ENCODE assay signal across 24 mouse cellular contexts in genomic region chr13:108013110-108013509, GRCm38 (mm10). TPM values are rescaled to one million over a fixed set of nuclear protein-coding genes. Genes with fewer than 3 reads are reported as not detected.
A peak's percentile ranks its signal among the peaks of the same experiment; 100 is the strongest.
DNase-seq lines count a peak whose midpoint lies in the region; ATAC-seq and TF ChIP-seq lines count a peak whose summit lies in the region.
"Had no signal": no experiment of that assay in that cellular context is flagged by ENCODE, and none has a peak within 500 bp of the region (broad histone marks: within the 10 kb centered on the region; RNA-seq: fewer than 3 reads in every experiment).

No protein-coding gene starts in this region.

- in situ Hi-C loops in Patski (cut with MboI; ENCODE audit: low pct_unique_long_range_greater_than_20kb), result loop anchor here (10.0 kb wide), 1 partner anchor 118 kb away; no protein-coding TSS in a partner anchor

- no peaks in the 10 kb centered on the region for H3K36me3 ChIP-seq in kidney, postnatal 0 days (ENCODE audit: insufficient read depth, low read length)
- H3K36me3 ChIP-seq in embryonic facial prominence, embryonic 10.5 days (replicated peaks), result no peaks in the 10 kb centered on the region
- H3K36me3 ChIP-seq: embryonic facial prominence, embryonic 15.5 days; forebrain, embryonic 10.5 days; heart, embryonic 10.5 days; hindbrain, embryonic 12.5 days had no signal

- H3K27me3 ChIP-seq in kidney, postnatal 0 days (ENCODE audit: insufficient read depth, low read length), result no peaks in the 10 kb centered on the region
- H3K27me3 ChIP-seq in Patski, result no peaks in the 10 kb centered on the region
- no peaks in the 10 kb centered on the region for H3K27me3 ChIP-seq in embryonic facial prominence, embryonic 10.5 days (replicated peaks; ENCODE audit: low read depth, poor library complexity, severe bottlenecking)
- H3K27me3 ChIP-seq: embryonic facial prominence, embryonic 15.5 days; hindbrain, embryonic 12.5 days had no signal

- TF ChIP-seq CTCF in kidney, postnatal 0 days (IDR thresholded peaks at IDR 0.05; ENCODE audit: low read depth), result no peak
- no peak for TF ChIP-seq CTCF in Patski (IDR thresholded peaks at IDR 0.05)

- ATAC-seq in kidney, postnatal 0 days (replicated peaks; ENCODE audit: low FRiP score, low read depth), result peak; percentile 75
- ATAC-seq in Patski, result peak; percentile 82
- 0 out of 2 replicates have a peak, but pooled peaks have one; percentile 27 for ATAC-seq in megakaryocyte, adult 5-6 weeks (ENCODE audit: poor library complexity, severe bottlenecking)
- ATAC-seq: forebrain, embryonic 14.5 days; hindbrain, embryonic 16.5 days had no signal

- peak; percentile 39 for DNase-seq in heart, adult 11 months
- DNase-seq in heart, adult 8-10 months (ENCODE audit: low spot score), result no peak
- peak; percentile 48 for DNase-seq in kidney, postnatal 0 days (ENCODE audit: low spot score)
- DNase-seq in kidney, adult 8-10 months, result no peak
- DNase-seq in Patski (ENCODE audit: low read depth, low spot score), result peak; percentile 76
- DNase-seq in urinary bladder, adult 2 months (ENCODE audit: low spot score), result no peak
- no peak for DNase-seq in embryonic facial prominence, embryonic 10.5 days (ENCODE audit: low spot score)
- DNase-seq: adrenal gland, adult 2 months; adrenal gland, postnatal 25 days; cerebellum, adult 18-20 months; cerebellum, adult 9-11 months; cerebellum, postnatal 36 days; gastrocnemius, adult 2 months; gastrocnemius, postnatal 25 days; heart, postnatal 10 days; heart, postnatal 4 days had no signal

- peak overlapping the region; percentile 60; the same call in 1 of the 2 replicates for H3K27ac ChIP-seq in kidney, postnatal 0 days
- no peak overlapping the region for H3K27ac ChIP-seq in embryonic facial prominence, embryonic 10.5 days (replicated peaks)
- H3K27ac ChIP-seq: embryonic facial prominence, embryonic 15.5 days; forebrain, embryonic 10.5 days; gastrocnemius, adult 2 months; heart, embryonic 10.5 days; hindbrain, embryonic 12.5 days had no signal

- CTCF ChIA-PET in Patski (lab: Charles Lee), result interaction anchor here (0.7 to 2.6 kb wide), 2 partner anchors 20 to 28 kb away, joined by 4 to 9 read pairs; no protein-coding TSS in a partner anchor

- H3K9ac ChIP-seq in kidney, postnatal 0 days (ENCODE audit: low read depth, low read length), result no peak overlapping the region
- H3K9ac ChIP-seq: embryonic facial prominence, embryonic 15.5 days; hindbrain, embryonic 12.5 days had no signal

- no peak overlapping the region for H3K4me3 ChIP-seq in kidney, postnatal 0 days (replicated peaks; ENCODE audit: low read depth, low read length)
- H3K4me3 ChIP-seq in embryonic facial prominence, embryonic 10.5 days, result no peak overlapping the region
- H3K4me3 ChIP-seq: embryonic facial prominence, embryonic 15.5 days; erythroblast, embryonic 14.5 days; forebrain, embryonic 10.5 days; gastrocnemius, adult 2 months; heart, embryonic 10.5 days; hindbrain, embryonic 12.5 days had no signal

- no peaks in the 10 kb centered on the region for H3K4me1 ChIP-seq in kidney, postnatal 0 days (replicated peaks; ENCODE audit: insufficient read depth, low read length)
- no peaks in the 10 kb centered on the region for H3K4me1 ChIP-seq in embryonic facial prominence, embryonic 10.5 days
- H3K4me1 ChIP-seq: embryonic facial prominence, embryonic 15.5 days; forebrain, embryonic 10.5 days; heart, embryonic 10.5 days; hindbrain, embryonic 12.5 days had no signal

- 46% methylated on average over 8 of the region's 8 CpGs for WGBS in kidney, postnatal 0 days
- 94% methylated on average over 8 of the region's 8 CpGs for WGBS in embryonic facial prominence, embryonic 10.5 days

- no peaks in the 10 kb centered on the region for H3K9me3 ChIP-seq in kidney, postnatal 0 days (replicated peaks; ENCODE audit: low read length)
- H3K9me3 ChIP-seq in embryonic facial prominence, embryonic 10.5 days, result peaks cover 8% of the 10 kb centered on the region; the same call in 1 of the 2 replicates
- H3K9me3 ChIP-seq: embryonic facial prominence, embryonic 15.5 days; heart, embryonic 10.5 days had no signal

- no peak overlapping the region for H3K4me2 ChIP-seq in kidney, postnatal 0 days (ENCODE audit: low read length)
- H3K4me2 ChIP-seq: embryonic facial prominence, embryonic 15.5 days; hindbrain, embryonic 12.5 days had no signal

- POLR2A ChIA-PET in Patski (lab: Charles Lee), result no interaction called here

RNA-seq across cellular contexts. Expression of gene Smim15, which starts 31.1 kb away (rescaled TPM):
- total RNA-seq in heart, adult 8-10 months (2022), result 10 to 100 TPM; 18.8 to 24.6 (median 20.2) TPM
- 90.2 and 95.4 TPM in 2 replicates for polyA plus RNA-seq in kidney, postnatal 0 days (2015; fragmentation: Nextera tagmentation; extraction: Ambion mirVana)
- polyA plus RNA-seq in Patski (2021), result 69.3 TPM
- total RNA-seq in megakaryocyte, adult 5-6 weeks (2015), result 72.6 and 76.1 TPM in 2 replicates
- total RNA-seq in megakaryocyte, adult 5-6 weeks (2017), result 162 and 166 TPM in 2 replicates
- 81.5 and 82.4 TPM in 2 replicates for polyA plus RNA-seq in urinary bladder, adult 2 months (2012; rRNA removed)
- 51.6 and 55.2 TPM in 2 replicates for polyA plus RNA-seq in embryonic facial prominence, embryonic 10.5 days (2016; fragmentation: Nextera tagmentation; extraction: Ambion mirVana)

Comparison
In these comparisons a context has a peak if more than half of its experiments do, and no peak if none do; other contexts are left out.
1. DNase-seq: peak in heart, adult 11 months (single experiment), kidney, postnatal 0 days (single experiment) and Patski (single experiment); none in heart, adult 8-10 months (single experiment), kidney, adult 8-10 months (0 of 2), urinary bladder, adult 2 months (single experiment) and embryonic facial prominence, embryonic 10.5 days (single experiment).
2. ATAC-seq: peak in every context shown above with its lines; median percentile 82 in Patski; 75 in kidney, postnatal 0 days; 27 in megakaryocyte, adult 5-6 weeks.